Mouse (Mus musculus): ENCODE measurements at regions not wholly inside any gene's neighbourhood (a gene's known extent, or its start where the extent isn't known, plus 50 kb on each side); places are given as distances from the start of the nearest gene placed in this dataset.
"Not testable (repeated sequence)": the region's sequence is repeated elsewhere in the genome, so short reads cannot be mapped to it uniquely, and the experiment has no call there.

GRCm38 (mm10) chr13:3216070-3216469 is 321.8 kb upstream of the Gdi2 start:
- DNase-seq, result peak; percentile 17 to 36

GRCm38 (mm10) chr13:3221005-3221621 is 316.8 kb upstream of the Gdi2 start:
- not testable (repeated sequence) for DNase-seq

- no peak for DNase-seq
Measured at GRCm38 (mm10) chr13:3221622-3222021, 316.2 kb upstream of the Gdi2 start.

- peak in 1 of 2 experiments; percentile 8 for DNase-seq
Measured at GRCm38 (mm10) chr13:3258379-3258778, 279.5 kb upstream of the Gdi2 start.

- DNase-seq, result not testable (repeated sequence)
Measured at GRCm38 (mm10) chr13:3276130-3276529, 261.7 kb upstream of the Gdi2 start.
